Mouse (Mus musculus): ENCODE data around the gene Mtfr1l. TPM values are rescaled to one million over a fixed set of nuclear protein-coding genes. Genes with fewer than 3 reads are reported as not detected.

Mtfr1l gene
- total RNA-seq, 2 experiments from 2014 or later, result 113 to 118 TPM

- intact Hi-C loops (cut with DNase I; ENCODE audit: low total_unique reads), result no loop called here
Observed at GRCm38 (mm10) chr4:134560699-134561098, 25.5 kb upstream of the Mtfr1l start.

GRCm38 (mm10) chr4:134559154-134559553 lies 24.0 kb upstream of the Mtfr1l start:
- DNase-seq, result no peak
- intact Hi-C loops (cut with DNase I; ENCODE audit: low total_unique reads), result no loop called here

More at GRCm38 (mm10) chr4:134560699-134561098, 25.5 kb upstream of the Mtfr1l start:
- DNase-seq, result no peak

- DNase-seq, result peak; percentile 60
- intact Hi-C loops (cut with DNase I; ENCODE audit: low total_unique reads), result no loop called here
Observed at GRCm38 (mm10) chr4:134558570-134559113, 23.5 kb upstream of the Mtfr1l start.

DNA sequence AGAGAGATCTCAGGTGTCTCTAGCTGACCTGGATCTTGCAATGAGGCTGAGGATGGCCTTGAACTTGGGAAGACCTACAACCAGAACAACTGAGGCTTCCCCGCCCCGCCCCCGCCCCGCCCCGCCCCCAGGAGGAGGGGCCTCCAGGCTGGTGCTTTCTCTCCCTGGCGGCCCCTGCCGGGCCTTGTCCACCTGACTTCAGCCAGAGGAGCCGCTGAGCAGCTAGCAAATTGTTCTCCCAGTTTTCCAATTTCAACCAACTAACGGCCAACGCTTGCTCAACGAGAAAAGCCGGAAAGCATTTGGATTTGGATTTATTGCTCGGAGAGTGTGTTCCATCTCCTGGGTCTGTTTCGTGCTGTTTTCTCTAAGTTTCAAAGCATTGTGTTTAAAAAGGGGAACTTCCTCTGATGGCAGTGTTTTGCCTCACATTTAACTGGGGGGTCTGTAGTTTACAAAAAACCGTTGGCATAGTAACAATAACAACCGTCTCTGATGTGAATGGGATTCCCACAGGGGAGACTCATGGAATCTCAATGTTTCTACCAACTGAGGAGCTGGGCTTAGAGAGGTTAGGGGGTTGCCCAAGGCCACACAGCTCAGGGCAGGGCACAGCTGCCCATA lies 22.6 kb upstream of the Mtfr1l start:
- DNase-seq, result no peak
- intact Hi-C loops (cut with DNase I; ENCODE audit: low total_unique reads), result no loop called here

DNA sequence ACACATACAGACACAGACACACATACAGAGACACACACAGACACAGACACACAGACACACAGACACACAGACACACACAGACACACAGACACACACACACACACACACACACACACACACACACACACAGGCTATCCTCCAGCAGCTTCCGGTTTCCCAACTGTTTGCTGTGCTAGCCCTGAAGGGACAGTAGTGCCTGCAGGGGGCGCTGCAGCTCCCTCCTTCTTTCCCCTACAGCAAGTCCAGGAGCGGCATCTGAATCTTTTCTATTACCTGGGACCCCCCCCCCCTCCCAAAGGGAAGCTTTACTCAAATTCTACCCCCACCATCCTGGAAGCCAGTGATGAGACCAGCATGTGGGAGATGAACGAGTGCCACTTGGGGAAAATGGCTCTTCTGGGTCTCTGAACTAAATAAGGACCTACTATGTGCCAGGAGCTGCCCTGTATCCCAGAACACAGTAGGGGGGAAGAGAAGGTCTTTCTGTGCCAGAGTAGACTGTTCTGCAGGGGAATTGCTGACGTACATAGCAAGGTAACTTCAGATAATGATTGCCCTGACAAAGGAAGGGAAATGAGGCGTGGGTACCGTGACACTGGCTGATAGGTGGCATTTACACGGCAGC lies 20.9 kb upstream of the Mtfr1l start:
- peak; percentile 59 for DNase-seq
- intact Hi-C loops (cut with DNase I; ENCODE audit: low total_unique reads), result no loop called here

- intact Hi-C loops (cut with DNase I; ENCODE audit: low total_unique reads), result no loop called here
- no peak for DNase-seq
Observed at GRCm38 (mm10) chr4:134553631-134554030, 18.4 kb upstream of the Mtfr1l start.

GRCm38 (mm10) chr4:134551494-134552316 lies 16.5 kb upstream of the Mtfr1l start, which contains the start of gene Selenon:
TSS of gene Selenon (minus strand) at chr4:134552166.
- intact Hi-C loops (cut with DNase I; ENCODE audit: low total_unique reads), result no loop called here
- peak; percentile 81 for DNase-seq

DNA sequence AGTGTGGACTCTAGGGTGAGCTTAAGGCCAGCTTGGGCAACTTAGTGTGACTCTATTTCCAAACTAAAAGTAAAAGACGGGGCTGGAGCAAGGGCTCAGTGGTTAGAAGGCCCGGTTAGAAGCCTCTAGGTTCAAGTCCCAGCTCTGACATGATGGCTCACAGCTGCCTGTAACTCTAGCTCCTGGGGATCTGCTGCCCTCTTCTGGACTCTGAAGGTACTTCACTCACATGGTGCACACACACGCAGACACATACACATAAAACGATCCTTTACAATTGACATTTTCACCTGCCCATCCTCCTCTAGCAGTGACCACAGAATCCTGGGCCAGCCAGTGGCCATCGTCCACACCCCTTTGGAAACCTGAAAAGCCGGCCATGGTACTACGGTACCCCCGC lies 14.7 kb upstream of the Mtfr1l start:
- DNase-seq, result no peak
- intact Hi-C loops (cut with DNase I; ENCODE audit: low total_unique reads), result loop anchor here (2.0 kb wide), 1 partner anchor 159 kb away; no protein-coding TSS in a partner anchor

DNA sequence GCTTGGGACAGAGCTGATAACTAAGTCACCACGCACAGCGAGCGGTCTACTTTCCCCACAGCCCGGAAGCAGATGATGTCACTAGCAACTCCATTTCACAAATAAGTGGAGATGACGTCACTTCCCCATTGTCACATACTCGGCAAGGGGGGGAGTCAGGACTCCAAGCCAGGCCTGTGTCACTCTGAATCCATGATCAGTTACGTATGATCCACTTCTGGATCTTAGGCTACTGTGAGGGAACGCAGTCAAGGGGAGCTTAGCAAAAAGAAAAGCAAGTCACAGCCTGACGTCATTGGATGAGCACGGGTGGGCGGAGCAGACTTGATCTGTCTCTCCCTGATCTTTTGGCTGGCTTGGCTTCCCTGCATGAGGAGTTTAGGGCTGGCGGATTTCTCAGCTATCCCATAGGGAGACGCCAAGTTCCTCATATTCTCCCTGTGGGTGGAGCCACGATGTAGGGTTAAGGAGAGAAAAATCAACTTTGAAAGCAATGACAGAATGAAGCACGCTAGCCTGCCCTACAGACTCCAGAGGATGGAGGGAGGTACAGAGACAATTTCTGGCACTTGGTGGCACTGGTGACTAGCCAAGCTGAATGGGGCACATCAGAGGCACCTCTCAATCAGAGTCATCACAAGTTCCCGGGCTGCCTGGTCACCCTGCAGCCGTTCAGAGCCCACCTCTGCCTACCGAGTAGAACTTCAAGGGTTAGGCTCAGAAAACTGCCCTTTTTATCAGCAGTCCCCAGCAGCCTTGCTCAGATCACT lies 13.2 kb upstream of the Mtfr1l start:
- intact Hi-C loops (cut with DNase I; ENCODE audit: low total_unique reads), result loop anchor here (2.0 kb wide), 1 partner anchor 160 kb away; no protein-coding TSS in a partner anchor
- DNase-seq, result peak; percentile 39

GRCm38 (mm10) chr4:134546814-134547705 lies 11.9 kb upstream of the Mtfr1l start:
- DNase-seq, result no peak
- intact Hi-C loops (cut with DNase I; ENCODE audit: low total_unique reads), result no loop called here

DNA sequence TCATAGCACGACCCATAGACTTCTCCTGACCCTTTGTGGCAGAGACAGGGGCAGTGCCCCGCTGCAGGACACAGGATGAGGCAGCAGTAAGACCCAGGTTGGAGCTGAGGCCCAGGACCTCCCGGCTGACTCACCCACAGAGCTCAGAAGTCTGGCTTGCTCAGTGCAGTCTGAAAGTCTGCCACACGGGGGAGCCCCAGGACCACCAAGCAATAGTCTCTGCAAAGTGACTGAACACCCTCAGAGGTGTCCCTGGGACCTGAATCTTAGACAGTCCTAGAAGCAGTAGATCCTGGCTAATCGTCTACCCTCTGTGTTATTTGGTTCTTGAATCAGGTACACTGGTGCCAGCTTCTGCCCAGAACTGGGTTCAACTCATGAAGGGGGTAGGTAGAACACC lies 8.1 kb upstream of the Mtfr1l start:
- intact Hi-C loops (cut with DNase I; ENCODE audit: low total_unique reads), result loop anchor here (5.0 kb wide), 2 partner anchors 174 to 339 kb away; no protein-coding TSS in a partner anchor
- peak; percentile 90 for DNase-seq

- no peak for DNase-seq
Observed at GRCm38 (mm10) chr4:134542726-134543125, 7.5 kb upstream of the Mtfr1l start.

DNA sequence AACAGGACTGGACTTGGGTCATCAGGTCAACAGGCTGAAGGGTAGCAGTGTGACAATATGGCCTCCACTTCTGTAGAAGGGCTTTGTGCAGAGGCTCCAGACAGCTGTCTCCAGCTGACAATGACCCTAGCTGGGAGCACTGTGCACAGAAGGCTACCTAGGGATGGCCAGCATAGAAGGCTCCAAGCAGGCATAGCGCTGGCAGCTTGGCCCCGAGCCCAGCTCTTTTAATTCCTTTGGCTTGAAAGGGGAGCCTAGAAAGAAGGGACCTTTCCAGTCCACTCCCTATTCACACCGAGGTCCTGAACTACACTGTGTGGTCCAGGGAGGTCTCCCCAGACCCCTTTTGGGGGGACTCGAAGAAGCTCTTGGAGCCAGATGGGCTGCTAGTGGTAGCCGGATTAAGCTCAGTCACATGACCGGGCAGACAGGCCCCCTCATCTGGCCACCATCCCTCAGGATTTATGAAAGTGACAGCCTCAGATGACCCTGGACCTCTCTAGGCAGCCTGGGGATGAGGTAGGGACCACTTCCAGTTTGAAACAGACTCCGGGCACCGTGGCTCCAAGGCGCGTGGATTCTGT lies 3.9 kb upstream of the Mtfr1l start:
- DNase-seq, result no peak
- intact Hi-C loops (cut with DNase I; ENCODE audit: low total_unique reads), result no loop called here

More at GRCm38 (mm10) chr4:134542726-134543125, 7.5 kb upstream of the Mtfr1l start:
- intact Hi-C loops (cut with DNase I; ENCODE audit: low total_unique reads), result loop anchor here (5.0 kb wide), 2 partner anchors 175 to 340 kb away; no protein-coding TSS in a partner anchor

- DNase-seq, result no peak
- intact Hi-C loops (cut with DNase I; ENCODE audit: low total_unique reads), result no loop called here
Observed at GRCm38 (mm10) chr4:134535787-134536151, 582 bp upstream of the Mtfr1l start.

DNA sequence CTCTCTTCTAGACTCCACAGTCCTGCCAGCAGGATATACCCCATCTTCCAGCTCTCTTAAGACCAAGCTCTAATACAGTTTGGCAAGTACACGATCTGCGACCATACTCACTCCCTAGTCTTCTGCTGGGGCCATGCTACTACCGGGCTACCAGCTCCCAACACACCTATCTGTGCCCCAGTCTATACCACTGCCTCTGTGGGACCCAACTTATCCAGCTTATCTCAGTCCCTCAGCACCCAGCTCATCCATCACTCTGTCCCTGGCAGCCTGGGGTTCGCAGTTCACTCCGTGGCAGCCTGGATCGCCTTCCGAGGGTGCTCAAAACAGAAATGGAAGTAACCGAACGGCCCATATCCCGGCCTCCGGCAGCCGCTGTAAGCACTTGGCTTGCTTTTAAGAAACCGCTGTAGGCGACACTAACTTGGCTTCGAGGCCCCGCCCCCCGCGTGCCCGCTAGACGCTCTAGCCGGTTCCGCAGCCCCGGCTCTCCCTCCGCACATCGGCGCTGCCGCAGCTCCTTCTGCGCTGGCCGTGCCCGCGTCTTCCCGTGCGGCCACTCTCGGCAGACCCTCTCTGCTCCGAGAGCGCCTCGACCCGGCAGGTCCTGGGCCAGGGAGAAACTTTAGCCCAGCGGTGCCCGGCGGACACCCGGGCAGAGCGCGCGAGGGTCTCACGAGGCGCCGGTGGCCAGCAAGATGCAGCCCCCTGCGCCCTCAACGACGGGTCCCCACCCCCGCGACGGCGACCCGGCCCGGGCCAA lies 882 bp downstream of the Mtfr1l start:
- DNase-seq, result peak; percentile 78
- intact Hi-C loops (cut with DNase I; ENCODE audit: low total_unique reads), result no loop called here

DNA sequence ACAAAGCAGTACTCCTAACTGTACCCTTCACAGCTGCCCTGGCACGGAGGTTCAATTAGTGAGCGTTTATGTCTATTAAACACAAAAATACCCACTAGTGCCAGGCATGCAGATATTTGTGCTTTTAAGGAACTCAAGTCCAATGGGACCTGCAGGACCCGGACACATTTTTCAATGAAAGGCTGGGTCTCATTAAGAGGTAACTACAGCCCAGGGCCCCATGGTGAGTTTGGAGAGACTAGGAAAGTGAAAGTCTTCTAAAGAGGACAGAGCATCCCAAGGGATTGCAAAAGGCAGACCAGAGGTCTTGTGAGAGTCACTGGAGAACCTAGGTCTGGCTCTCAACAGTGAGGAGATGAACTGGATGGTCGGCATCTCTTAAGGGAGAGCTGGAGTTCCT lies 1.8 kb downstream of the Mtfr1l start:
- DNase-seq, result no peak

DNA sequence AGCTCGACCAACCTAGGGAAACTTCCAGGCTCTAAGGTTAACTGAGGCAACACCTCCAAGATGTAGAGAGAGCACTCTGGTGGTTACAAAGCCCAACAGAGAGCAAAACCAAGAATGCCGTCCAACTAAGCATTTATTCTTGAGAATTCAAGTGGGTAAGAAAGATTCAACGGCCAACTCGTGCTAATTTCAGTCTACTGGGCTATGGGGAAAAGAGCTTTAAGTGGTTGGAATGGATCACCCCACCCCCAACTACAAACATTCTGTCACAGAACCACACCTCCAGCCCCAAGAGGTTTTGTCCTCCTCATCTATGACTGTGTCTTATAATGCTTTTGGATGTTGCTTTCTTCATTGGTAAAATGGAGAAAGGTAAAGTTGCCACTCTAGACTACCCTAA lies 2.3 kb downstream of the Mtfr1l start:
- intact Hi-C loops (cut with DNase I; ENCODE audit: low total_unique reads), result no loop called here

More for the DNA sequence above, 1.8 kb downstream of the Mtfr1l start:
- intact Hi-C loops (cut with DNase I; ENCODE audit: low total_unique reads), result no loop called here

More for the DNA sequence above, 2.3 kb downstream of the Mtfr1l start:
- no peak for DNase-seq
